Mouse (Mus musculus) spleen, adult 10 weeks (tissue): Measurements from ENCODE around the gene Gnas. TPM values are rescaled to one million over a fixed set of nuclear protein-coding genes. Genes with fewer than 3 reads are reported as not detected.

Experiments
- polyA plus RNA-seq: library from polyadenylated mRNA; stranded (reverse); fragments of 350-450 nt; fragmentation: Illumina TruSeq; extraction: RNeasy Lipid Tissue Mini Kit (QIAGEN cat#74804); gene quantifications from one replicate; pipeline ENCODE4 v1.2.3, GENCODE M21; 2015; ENCODE audit warnings: low replicate concordance; ENCODE audit not compliant: insufficient read depth

Gene Gnas
- polyA plus RNA-seq = 507 TPM

DNA sequence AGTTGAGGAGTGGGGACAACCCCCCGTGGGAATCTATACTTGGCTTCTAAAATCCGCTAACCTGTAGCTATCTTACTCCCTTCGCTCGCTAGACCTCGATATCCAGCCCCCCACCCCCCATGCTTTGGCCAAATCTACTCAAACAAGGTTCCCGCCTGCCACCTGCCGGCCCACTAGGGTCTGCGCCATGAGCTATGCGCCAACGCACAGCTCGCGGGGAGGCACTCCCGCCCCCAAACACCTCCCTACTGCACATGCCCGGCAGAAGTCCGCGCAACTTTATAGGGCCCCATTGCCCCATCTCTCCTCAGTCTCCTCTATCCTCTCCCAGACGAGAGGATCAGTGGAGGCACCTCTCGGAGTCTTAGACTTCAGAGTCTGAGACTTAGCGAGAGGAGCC is at the start of gene Gnas:
Gene Gnas (plus strand): TSS at position 310 of the 400 bp plus-strand sequence.

GRCm38 (mm10) chr2:174346612-174346998 is 62.5 kb downstream of the Gnas start, which contains the start of gene Gm20721:
Gm20721 (minus strand) TSS chr2:174346712.

Other genes starting within 250 kb of the Gnas start
- gene Stx16, start 208.0 kb upstream of the Gnas start, polyA plus RNA-seq = 108 TPM
- 58.8 TPM for gene Npepl1, start 174.0 kb upstream of the Gnas start, polyA plus RNA-seq
- not detected for gene Gm20721, start 62.4 kb downstream of the Gnas start, polyA plus RNA-seq
- gene Nelfcd, start 131.5 kb downstream of the Gnas start, polyA plus RNA-seq = 40.2 TPM
- gene Ctsz, start 154.7 kb downstream of the Gnas start, polyA plus RNA-seq = 212 TPM
- 8.2 TPM for gene Tubb1, start 166.4 kb downstream of the Gnas start, polyA plus RNA-seq
- gene Atp5e, start 179.8 kb downstream of the Gnas start, polyA plus RNA-seq = 330 TPM
- 62.8 TPM for gene Prelid3b, start 188.8 kb downstream of the Gnas start, polyA plus RNA-seq